Mouse (Mus musculus) cortical plate, adult 2 months (tissue): ENCODE results near the gene Naa15.

ENCODE experiments used
- CTCF ChIP-seq: fragments of 200-500 bp; IDR thresholded peaks from 2 replicates; pipeline ENCODE4 v1.5.1; 2011; ENCODE audit warnings: mild to moderate bottlenecking, control low read depth, low read length; ENCODE audit not compliant: insufficient read depth; ENCODE audit errors: extremely low read depth
- POLR2A ChIP-seq: fragments of 200-500 bp; IDR thresholded peaks from 2 replicates; pipeline ENCODE4 v1.6.1; 2011; ENCODE audit warnings: mild to moderate bottlenecking, low read length, control low read depth; ENCODE audit not compliant: insufficient read depth; ENCODE audit errors: extremely low read depth

DNA sequence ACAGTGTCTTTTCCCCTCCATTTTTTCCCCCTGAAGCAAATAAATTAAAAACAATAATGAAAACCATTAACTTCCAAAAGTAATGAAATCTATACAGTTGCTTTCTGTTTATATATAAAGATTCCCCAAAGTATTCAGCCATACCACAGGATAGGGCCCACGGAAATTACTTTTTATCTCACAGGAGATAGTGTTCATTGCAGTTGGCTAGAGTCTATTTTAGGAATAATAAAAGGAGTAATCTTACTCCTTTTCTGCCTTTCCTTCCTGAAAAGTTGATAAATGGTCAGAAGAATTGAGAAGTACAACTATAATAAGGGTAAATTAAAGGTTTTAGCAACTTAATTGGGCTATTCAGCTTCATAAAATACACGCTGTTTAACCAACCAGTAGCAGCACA lies 53.6 kb downstream of the Naa15 start:
- no peak for TF ChIP-seq CTCF
- no peak for TF ChIP-seq POLR2A
